Mouse (Mus musculus) cortical plate, adult 2 months (tissue): ENCODE data around the gene Proser3. TPM values are rescaled to one million over a fixed set of nuclear protein-coding genes. Genes with fewer than 3 reads are reported as not detected.

Source experiments
- H3K27ac ChIP-seq: fragments of 200-500 bp; 2 replicates; pipeline ENCODE4 v1.5.1; 2012; ENCODE audit warnings: low read length, control low read depth, inconsistent platforms; ENCODE audit not compliant: insufficient read depth
- H3K4me1 ChIP-seq: fragments of 200-500 bp; 2 replicates; pipeline ENCODE4 v1.6.1; 2011; ENCODE audit warnings: low read length; ENCODE audit not compliant: control insufficient read depth, insufficient read depth
- H3K4me3 ChIP-seq: fragments of 200-500 bp; 2 replicates; pipeline ENCODE4 v1.5.1; 2011; ENCODE audit warnings: mild to moderate bottlenecking, low read length, control low read depth; ENCODE audit not compliant: insufficient read depth
- CTCF ChIP-seq: fragments of 200-500 bp; IDR thresholded peaks from 2 replicates; pipeline ENCODE4 v1.5.1; 2011; ENCODE audit warnings: mild to moderate bottlenecking, control low read depth, low read length; ENCODE audit not compliant: insufficient read depth; ENCODE audit errors: extremely low read depth
- POLR2A ChIP-seq: fragments of 200-500 bp; IDR thresholded peaks from 2 replicates; pipeline ENCODE4 v1.6.1; 2011; ENCODE audit warnings: mild to moderate bottlenecking, low read length, control low read depth; ENCODE audit not compliant: insufficient read depth; ENCODE audit errors: extremely low read depth
- polyA plus RNA-seq: library from polyadenylated mRNA; depleted of rRNA; stranded (reverse); fragments of >200 nt; gene quantifications from 2 replicates; pipeline ENCODE4 v1.2.3, GENCODE M21; 2012

Gene Proser3
- polyA plus RNA-seq, 1 experiment, result 6.2 TPM

- no peak overlapping the region for H3K27ac ChIP-seq
- H3K4me3 ChIP-seq, result no peak overlapping the region
- TF ChIP-seq CTCF (no peak), POLR2A (no peak)
- peaks cover 3% of the 10 kb centered on the region; the same call in 1 of the 2 replicates for H3K4me1 ChIP-seq
These were observed 8.2 kb upstream of the Proser3 start for GRCm38 (mm10) chr7:30560296-30560695.

DNA sequence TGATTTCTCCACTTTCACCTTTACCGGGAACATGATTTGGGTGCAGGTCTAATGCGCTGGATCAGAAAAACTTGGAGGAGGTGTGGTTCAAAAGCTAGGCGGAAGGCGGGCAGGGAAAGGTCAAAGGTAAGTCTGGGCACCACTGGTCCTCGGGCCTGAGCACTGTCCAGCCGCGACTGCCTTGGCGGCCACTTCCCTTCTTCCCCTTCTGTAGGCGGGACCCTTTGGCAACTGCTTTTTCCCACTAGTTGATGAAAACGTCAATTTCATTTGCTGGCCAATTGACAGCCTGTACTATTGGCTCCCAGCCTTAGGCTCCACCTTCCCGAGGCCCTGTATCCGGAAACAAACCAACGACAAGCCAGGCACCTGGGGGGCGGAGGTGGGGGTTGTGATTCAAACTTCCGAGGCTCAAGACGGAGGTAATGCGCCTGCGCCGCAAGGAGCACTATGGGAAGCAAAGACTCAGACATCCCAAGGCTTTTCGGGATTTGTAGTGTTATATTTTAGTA is 7.4 kb upstream of the Proser3 start, which contains the start of gene Lin37:
Lin37 (minus strand) TSS at position 396 of the 512 bp plus-strand sequence.
- Histone ChIP-seq H3K4me1 (peaks cover 3% of the 10 kb centered on the region; the same call in 1 of the 2 replicates), H3K27ac (peak within 1 kb of the TSS; percentile 13; the same call in 1 of the 2 replicates)
- TF ChIP-seq POLR2A, result peak; percentile 92
- no peak for TF ChIP-seq CTCF

DNA sequence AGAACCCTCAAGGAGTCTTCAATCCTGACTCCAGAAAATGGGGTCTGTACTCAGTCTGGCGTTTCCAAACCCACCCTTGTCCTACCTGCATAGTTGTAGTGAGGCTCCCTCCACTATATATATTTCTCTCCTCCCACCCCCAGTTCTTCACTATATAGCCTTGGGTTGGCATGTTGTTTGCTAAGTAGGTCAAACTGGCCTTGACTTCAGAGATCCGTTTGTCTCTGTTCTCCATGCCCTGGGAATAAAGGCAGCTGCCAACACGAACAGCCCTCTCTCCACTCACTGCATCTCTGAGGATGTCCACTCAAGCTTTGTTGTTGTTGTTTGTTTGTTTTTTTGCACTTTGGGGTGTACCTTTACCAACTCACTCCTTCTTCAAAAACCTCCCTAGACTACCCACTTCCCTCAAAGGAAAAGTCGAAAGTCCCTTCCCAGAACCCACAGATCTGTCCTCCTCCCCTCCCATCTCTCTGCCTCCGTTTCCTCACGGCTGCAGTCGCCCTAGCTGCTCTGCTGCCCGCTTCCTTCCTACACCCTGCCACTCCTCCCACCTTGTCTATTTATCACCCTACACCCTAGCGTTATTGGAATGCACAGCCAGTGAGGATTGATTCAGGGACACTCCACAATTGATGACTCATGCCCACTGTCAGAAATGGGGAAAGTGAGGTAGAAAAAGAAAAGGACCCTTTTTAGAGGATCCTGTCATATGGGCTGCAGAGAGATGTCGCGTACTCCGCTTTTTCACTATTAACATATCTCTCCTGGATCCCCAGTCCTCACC is 6.8 kb upstream of the Proser3 start:
- peak overlapping the region; percentile 57 for H3K4me3 ChIP-seq
- peaks cover 1% of the 10 kb centered on the region; the same call in 1 of the 2 replicates for H3K4me1 ChIP-seq
- H3K27ac ChIP-seq, result peak overlapping the region; percentile 13; the same call in 1 of the 2 replicates
- no peak for TF ChIP-seq POLR2A
- no peak for TF ChIP-seq CTCF

More for the DNA sequence above, 7.4 kb upstream of the Proser3 start, which contains the start of gene Lin37:
- peak within 1 kb of the TSS; percentile 57 for H3K4me3 ChIP-seq

DNA sequence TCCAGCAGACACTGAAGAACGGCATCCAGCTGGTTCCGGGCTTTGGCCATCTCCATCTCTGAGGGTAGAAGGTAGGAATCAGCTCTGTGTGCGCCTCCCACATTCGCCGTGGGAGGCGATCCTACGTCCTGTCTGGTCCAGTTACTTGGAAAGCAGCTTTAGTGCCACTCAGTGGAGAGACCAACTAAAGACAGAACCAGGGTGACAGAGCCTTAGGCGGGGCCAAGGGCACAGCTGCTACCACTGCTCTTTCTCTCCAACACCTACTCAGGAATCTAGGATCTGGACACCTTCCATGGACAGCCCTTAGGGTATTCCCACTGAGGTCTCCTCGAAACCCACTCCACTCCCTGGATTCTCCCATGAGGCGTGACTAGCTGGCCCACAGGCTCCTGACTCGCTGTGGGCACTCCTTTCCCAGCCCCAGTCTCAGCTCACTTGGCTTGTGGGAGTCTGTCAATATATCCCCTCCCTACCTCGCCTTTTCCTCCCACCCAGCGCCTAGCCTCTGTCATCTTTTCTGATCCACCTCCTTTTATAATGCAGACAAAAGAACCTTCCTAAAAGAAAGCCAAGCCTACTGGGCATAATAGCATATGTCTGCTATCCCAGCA is 5.9 kb upstream of the Proser3 start:
- H3K4me3 ChIP-seq, result peak overlapping the region; percentile 57; the same call in 1 of the 2 replicates
- H3K4me1 ChIP-seq, result no peaks in the 10 kb centered on the region
- H3K27ac ChIP-seq, result 0 out of 2 replicates have a peak overlapping the region, but pooled peaks have one; percentile 13
- 0 out of 2 replicates have a peak, but pooled peaks have one; percentile 14 for TF ChIP-seq POLR2A
- TF ChIP-seq CTCF, result no peak

GRCm38 (mm10) chr7:30556894-30557536 is 4.9 kb upstream of the Proser3 start:
- no peak for TF ChIP-seq POLR2A
- TF ChIP-seq CTCF, result peak; percentile 26; the same call in 1 of the 2 replicates
- no peak overlapping the region for H3K4me3 ChIP-seq
- H3K27ac ChIP-seq, result no peak overlapping the region
- no peaks in the 10 kb centered on the region for H3K4me1 ChIP-seq

- TF ChIP-seq POLR2A, result no peak; the same call in 1 of the 2 replicates
- Histone ChIP-seq H3K4me1 (no peaks in the 10 kb centered on the region), H3K4me3 (no peak overlapping the region), H3K27ac (no peak overlapping the region)
These were observed 1.9 kb upstream of the Proser3 start for GRCm38 (mm10) chr7:30553810-30554584.

- Histone ChIP-seq H3K4me1 (no peaks in the 10 kb centered on the region), H3K27ac (peak overlapping the region; percentile 52; the same call in 1 of the 2 replicates), H3K4me3 (peak overlapping the region; percentile 71; the same call in 1 of the 2 replicates)
- TF ChIP-seq CTCF (no peak), POLR2A (no peak)
These were observed 1.0 kb upstream of the Proser3 start for GRCm38 (mm10) chr7:30553021-30553589.

DNA sequence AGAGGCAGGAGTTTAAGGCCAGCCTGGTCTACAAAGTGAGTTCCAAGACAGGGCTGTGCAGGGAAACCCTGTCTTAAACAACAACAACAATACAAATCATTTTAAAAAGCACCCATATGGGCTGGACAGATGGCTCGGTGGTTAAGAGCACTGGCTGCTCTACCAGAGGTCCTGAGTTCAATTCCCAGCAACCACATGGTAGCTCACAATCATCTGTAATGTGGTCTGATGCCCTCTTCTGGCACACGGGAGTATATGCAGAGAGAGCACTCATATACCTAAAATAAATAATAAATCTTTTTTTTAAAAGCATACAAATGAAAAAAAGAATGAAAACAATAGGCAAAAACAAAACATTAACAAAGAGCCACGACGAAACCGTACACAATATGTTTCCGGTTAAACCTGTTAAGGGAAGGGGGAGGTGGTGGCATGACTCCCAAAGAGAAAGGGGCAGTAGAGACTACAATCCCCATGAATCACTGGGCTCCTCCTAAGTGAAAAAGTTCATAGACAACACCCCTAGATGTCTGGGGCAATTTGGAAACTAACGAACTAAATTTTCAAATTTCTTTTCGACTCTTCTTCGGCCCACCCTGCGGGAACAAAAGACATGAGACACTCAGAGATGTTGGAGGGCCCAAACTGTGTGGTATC is 526 bp downstream of the Proser3 start:
- no peak for TF ChIP-seq CTCF
- no peak for TF ChIP-seq POLR2A
- no peaks in the 10 kb centered on the region for H3K4me1 ChIP-seq
- peak overlapping the region; percentile 85 for H3K27ac ChIP-seq
- H3K4me3 ChIP-seq, result peak overlapping the region; percentile 71
